In genomic region chr12:101284195-101284594, GRCm38 (mm10) we compare ENCODE assay signal across 7 mouse cellular contexts.
"Had no signal": no experiment of that assay in that cellular context is flagged by ENCODE, and none has a peak within 500 bp of the region (broad histone marks: within the 10 kb centered on the region; RNA-seq: fewer than 3 reads in every experiment).

No protein-coding gene starts in this region.

- DNase-seq: kidney, postnatal 10 days; lung, embryonic 14.5 days; lung, postnatal 10 days; lung, postnatal 4 days; midbrain, embryonic 14.5 days; right cerebral cortex, postnatal 14 days; thymus, postnatal 4 days had no signal
